In the genomic region with DNA sequence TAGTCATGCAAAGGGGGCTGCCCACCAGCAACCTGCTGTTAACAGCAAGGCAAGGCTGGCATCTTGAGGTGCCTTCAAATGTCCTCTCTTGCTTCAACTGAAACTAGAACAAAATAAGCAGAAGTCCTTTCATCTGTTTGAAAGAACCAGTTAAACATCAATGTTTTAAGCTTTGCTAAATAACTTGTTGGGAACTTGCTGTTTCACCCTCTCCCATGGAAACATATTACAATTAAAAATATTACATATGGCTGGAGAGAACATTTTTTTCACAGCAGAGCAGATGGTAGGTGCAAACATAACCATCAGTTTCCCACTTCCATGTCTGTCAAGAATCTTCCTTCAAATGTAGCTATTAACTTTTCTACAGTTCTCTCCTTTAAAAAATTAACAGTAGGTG, we compare ENCODE assay signal across 25 mouse cellular contexts.
A peak's percentile ranks its signal among the peaks of the same experiment; 100 is the strongest.
DNase-seq lines count a peak whose midpoint lies in the region; ATAC-seq and TF ChIP-seq lines count a peak whose summit lies in the region.
"Had no signal": no experiment of that assay in that cellular context is flagged by ENCODE, and none has a peak within 500 bp of the region (broad histone marks: within the 10 kb centered on the region; RNA-seq: fewer than 3 reads in every experiment).

No protein-coding gene starts in this region.

- no peaks in the 10 kb centered on the region for H3K4me1 ChIP-seq in forebrain, embryonic 14.5 days (ENCODE audit: control insufficient read depth, insufficient read depth, low read length)
- H3K4me1 ChIP-seq in forebrain, embryonic 12.5 days, result no peaks in the 10 kb centered on the region
- H3K4me1 ChIP-seq: embryonic facial prominence, embryonic 12.5 days; heart, embryonic 10.5 days; limb, embryonic 15.5 days; midbrain, embryonic 12.5 days had no signal

- TF ChIP-seq CTCF in layer of hippocampus, adult 2 months (conservative IDR thresholded peaks at IDR 0.05), result no peak

- no peaks in the 10 kb centered on the region for H3K27me3 ChIP-seq in forebrain, embryonic 14.5 days (replicated peaks; ENCODE audit: control insufficient read depth, insufficient read depth, low read length)
- H3K27me3 ChIP-seq in forebrain, embryonic 12.5 days, result no peaks in the 10 kb centered on the region
- H3K27me3 ChIP-seq: embryonic facial prominence, embryonic 12.5 days; limb, embryonic 15.5 days; midbrain, embryonic 12.5 days had no signal

- no peak overlapping the region for H3K4me3 ChIP-seq in forebrain, embryonic 14.5 days (ENCODE audit: low read depth, low read length)
- no peak overlapping the region for H3K4me3 ChIP-seq in forebrain, embryonic 12.5 days (replicated peaks)
- H3K4me3 ChIP-seq in layer of hippocampus, adult 2 months, result no peak overlapping the region
- H3K4me3 ChIP-seq: embryonic facial prominence, embryonic 12.5 days; heart, embryonic 10.5 days; limb, embryonic 15.5 days; midbrain, embryonic 12.5 days had no signal

- no peaks in the 10 kb centered on the region for H3K36me3 ChIP-seq in forebrain, embryonic 14.5 days (ENCODE audit: control insufficient read depth, insufficient read depth, low read length)
- H3K36me3 ChIP-seq in forebrain, embryonic 12.5 days (replicated peaks), result no peaks in the 10 kb centered on the region
- H3K36me3 ChIP-seq: embryonic facial prominence, embryonic 12.5 days; heart, embryonic 10.5 days; limb, embryonic 15.5 days; midbrain, embryonic 12.5 days had no signal

- H3K27ac ChIP-seq in forebrain, embryonic 14.5 days (ENCODE audit: low read depth, low read length), result no peak overlapping the region
- H3K27ac ChIP-seq in forebrain, embryonic 12.5 days, result no peak overlapping the region
- peak overlapping the region; percentile 88 for H3K27ac ChIP-seq in layer of hippocampus, adult 2 months
- H3K27ac ChIP-seq: embryonic facial prominence, embryonic 12.5 days; heart, embryonic 10.5 days; hindbrain, embryonic 14.5 days; limb, embryonic 15.5 days; liver, embryonic 14.5 days; midbrain, embryonic 12.5 days had no signal

- ATAC-seq in forebrain, embryonic 14.5 days, result no peak
- no peak for ATAC-seq in forebrain, embryonic 12.5 days (ENCODE audit: low FRiP score)
- ATAC-seq: inflammation-experienced regulatory T-cells, adult 6 months had no signal

- H3K4me2 ChIP-seq in forebrain, embryonic 14.5 days (ENCODE audit: low read length), result no peak overlapping the region
- H3K4me2 ChIP-seq in forebrain, embryonic 12.5 days, result no peak overlapping the region
- H3K4me2 ChIP-seq: embryonic facial prominence, embryonic 12.5 days; hindbrain, embryonic 14.5 days; limb, embryonic 15.5 days; lung, embryonic 14.5 days; midbrain, embryonic 12.5 days had no signal

- no peaks in the 10 kb centered on the region for H3K9me3 ChIP-seq in forebrain, embryonic 14.5 days (replicated peaks; ENCODE audit: control insufficient read depth, low read length)
- no peaks in the 10 kb centered on the region for H3K9me3 ChIP-seq in forebrain, embryonic 12.5 days
- H3K9me3 ChIP-seq: embryonic facial prominence, embryonic 12.5 days; heart, embryonic 10.5 days; limb, embryonic 15.5 days; midbrain, embryonic 12.5 days had no signal

- no peak overlapping the region for H3K9ac ChIP-seq in forebrain, embryonic 14.5 days (ENCODE audit: low read length)
- no peak overlapping the region for H3K9ac ChIP-seq in forebrain, embryonic 12.5 days
- H3K9ac ChIP-seq: embryonic facial prominence, embryonic 12.5 days; hindbrain, embryonic 14.5 days; limb, embryonic 15.5 days; liver, embryonic 14.5 days; lung, embryonic 14.5 days; midbrain, embryonic 12.5 days had no signal

- DNase-seq in forebrain, embryonic 14.5 days (ENCODE audit: low spot score), result peak; percentile 42
- peak; percentile 17 to 24 for DNase-seq in left cerebral cortex, postnatal 14 days (ENCODE audit: low spot score in 2 of 2)
- no peak for DNase-seq in left cerebral cortex, postnatal 4 days
- DNase-seq in layer of hippocampus, adult 2 months (ENCODE audit: low spot score in 2 of 2), result peak; percentile 48 to 76
- no peak for DNase-seq in adrenal gland, adult 2 months
- no peak for DNase-seq in urinary bladder, postnatal 10 days (ENCODE audit: low spot score)
- DNase-seq: adrenal gland, postnatal 25 days; cerebellum, adult 11 months; cerebellum, postnatal 14 days; gastrocnemius, postnatal 10 days; heart, postnatal 4 days; kidney, adult 18-20 months; kidney, postnatal 4 days; lung, embryonic 14.5 days; right cerebral cortex, postnatal 25 days; spleen, adult 18-20 months; thymus, postnatal 14 days had no signal

- intact Hi-C loops in left cerebral cortex, postnatal 14 days (cut with DNase I), result no loop called here
- intact Hi-C loops in left cerebral cortex, postnatal 4 days (cut with DNase I), result no loop called here

Comparison
In these comparisons a context has a peak if more than half of its experiments do, and no peak if none do; other contexts are left out.
1. DNase-seq: peak in forebrain, embryonic 14.5 days (single experiment), left cerebral cortex, postnatal 14 days (2 of 2) and layer of hippocampus, adult 2 months (2 of 2); none in left cerebral cortex, postnatal 4 days (single experiment), adrenal gland, adult 2 months (single experiment) and urinary bladder, postnatal 10 days (single experiment).